In genomic region chr5:74063226-74063747, GRCm38 (mm10) we compare ENCODE assay signal across 17 mouse cellular contexts. TPM values are rescaled to one million over a fixed set of nuclear protein-coding genes. Genes with fewer than 3 reads are reported as not detected.
A peak's percentile ranks its signal among the peaks of the same experiment; 100 is the strongest.
DNase-seq lines count a peak whose midpoint lies in the region; ATAC-seq and TF ChIP-seq lines count a peak whose summit lies in the region.
"Had no signal": no experiment of that assay in that cellular context is flagged by ENCODE, and none has a peak within 500 bp of the region (broad histone marks: within the 10 kb centered on the region; RNA-seq: fewer than 3 reads in every experiment).

No protein-coding gene starts in this region.

- peaks cover 40% of the 10 kb centered on the region; the same call in 1 of the 2 replicates for H3K79me2 ChIP-seq in liver, adult 2 months (ENCODE audit: control insufficient read depth, insufficient read depth, low read length)

- no peak for TF ChIP-seq POLR2A in liver, adult 2 months (IDR thresholded peaks at IDR 0.05; ENCODE audit: extremely low read depth, insufficient read depth, low read length)
- no peak for TF ChIP-seq POLR2A in bone marrow, adult 2 months (IDR thresholded peaks at IDR 0.05; ENCODE audit: borderline replicate concordance, control insufficient read depth, low read depth, low read length)

- TF ChIP-seq CTCF in liver, adult 2 months (IDR thresholded peaks at IDR 0.05; ENCODE audit: low read depth, low read length) = no peak
- TF ChIP-seq CTCF in bone marrow, adult 2 months (IDR thresholded peaks at IDR 0.05; ENCODE audit: control insufficient read depth, insufficient read depth, low read length) = no peak
- TF ChIP-seq CTCF in liver, postnatal 0 days (IDR thresholded peaks at IDR 0.05; ENCODE audit: low read depth) = no peak

- H3K9ac ChIP-seq in liver, adult 2 months (ENCODE audit: low read depth, low read length) = no peak overlapping the region
- H3K9ac ChIP-seq in liver, postnatal 0 days (replicated peaks) = peak overlapping the region; percentile 57
- H3K9ac ChIP-seq: forebrain, embryonic 15.5 days had no signal

- TF ChIP-seq EP300 in liver, postnatal 0 days (IDR thresholded peaks at IDR 0.05; ENCODE audit: low read depth) = peak; percentile 89

- no peaks in the 10 kb centered on the region for H3K36me3 ChIP-seq in liver, adult 2 months (ENCODE audit: control insufficient read depth, insufficient read depth, low read length)
- H3K36me3 ChIP-seq in liver, postnatal 0 days (replicated peaks; ENCODE audit: insufficient read depth, low read length) = no peaks in the 10 kb centered on the region
- H3K36me3 ChIP-seq: forebrain, embryonic 15.5 days had no signal

- DNase-seq in liver, adult 2 months (ENCODE audit: extremely low read depth, low read depth, low spot score) = peak; percentile 40
- no peak for DNase-seq in liver
- no peak for DNase-seq in liver, postnatal 0 days
- DNase-seq in gastrocnemius, postnatal 36 days = no peak
- DNase-seq in left cerebral cortex, adult 9 months (ENCODE audit: low spot score in 2 of 2) = no peak
- DNase-seq in cerebellum, postnatal 4 days (ENCODE audit: low spot score in 2 of 2) = no peak
- DNase-seq: cerebellum, adult 18-20 months; gastrocnemius, adult 2 months; heart, adult 18-20 months; kidney, postnatal 14 days; lung, postnatal 14 days; midbrain, embryonic 14.5 days; thymus, postnatal 4 days had no signal

- H3K27ac ChIP-seq in liver, adult 2 months (replicated peaks; ENCODE audit: insufficient read depth, low read depth, low read length) = no peak overlapping the region
- peak overlapping the region; percentile 54 for H3K27ac ChIP-seq in bone marrow, adult 2 months (ENCODE audit: control insufficient read depth, insufficient read depth, low read depth, low read length, poor library complexity)
- H3K27ac ChIP-seq in liver, postnatal 0 days (ENCODE audit: low read depth) = peak overlapping the region; percentile 84
- H3K27ac ChIP-seq: forebrain, embryonic 15.5 days; gastrocnemius, adult 2 months had no signal

- 61% methylated on average over 5 of the region's 5 CpGs for WGBS in liver, adult 2 months
- 65% methylated on average over 5 of the region's 5 CpGs for WGBS in bone marrow, adult 2 months
- whole genome bisulfite sequencing in liver, postnatal 0 days (ENCODE audit: insufficient replicate concordance) = 60% methylated on average over 5 of the region's 5 CpGs

- intact Hi-C loops in gastrocnemius, postnatal 36 days (cut with DNase I) = no loop called here

- H3K4me3 ChIP-seq in liver, adult 2 months (ENCODE audit: insufficient read depth, low read depth, low read length) = no peak overlapping the region
- peak overlapping the region; percentile 61 for H3K4me3 ChIP-seq in bone marrow, adult 2 months (replicated peaks; ENCODE audit: control insufficient read depth, low read depth, low read length)
- H3K4me3 ChIP-seq in liver, postnatal 0 days (ENCODE audit: low read depth, low read length) = peak overlapping the region; percentile 91
- H3K4me3 ChIP-seq: forebrain, embryonic 15.5 days; gastrocnemius, adult 2 months had no signal

- no peaks in the 10 kb centered on the region for H3K9me3 ChIP-seq in liver, postnatal 0 days (ENCODE audit: low read length)
- H3K9me3 ChIP-seq: forebrain, embryonic 15.5 days had no signal

- peak overlapping the region; percentile 82 for H3K4me2 ChIP-seq in liver, postnatal 0 days (ENCODE audit: low read depth, low read length)
- H3K4me2 ChIP-seq: forebrain, embryonic 15.5 days had no signal

- ATAC-seq in erythroblast, adult 5-6 weeks (replicated peaks; ENCODE audit: low FRiP score, poor library complexity, severe bottlenecking) = 0 out of 2 replicates have a peak, but pooled peaks have one; percentile 21
- no peak for ATAC-seq in liver, postnatal 0 days
- ATAC-seq: activated CD4-positive, CD25-positive, alpha-beta regulatory T cell, adult 4 months; forebrain, embryonic 15.5 days had no signal

- H3K4me1 ChIP-seq in liver, adult 2 months (ENCODE audit: control insufficient read depth, insufficient read depth, low read length) = peaks cover 19% of the 10 kb centered on the region
- peaks cover 8% of the 10 kb centered on the region for H3K4me1 ChIP-seq in bone marrow, adult 2 months (ENCODE audit: control insufficient read depth, insufficient read depth, low read length)
- H3K4me1 ChIP-seq in liver, postnatal 0 days (ENCODE audit: insufficient read depth) = peaks cover 55% of the 10 kb centered on the region

- H3K27me3 ChIP-seq in liver, adult 2 months (ENCODE audit: control insufficient read depth, insufficient read depth, low read length) = no peaks in the 10 kb centered on the region
- no peaks in the 10 kb centered on the region for H3K27me3 ChIP-seq in liver, postnatal 0 days (ENCODE audit: insufficient read depth, low read length)
- H3K27me3 ChIP-seq: forebrain, embryonic 15.5 days had no signal

RNA-seq across cellular contexts. Expression of gene Usp46, which starts 4.9 kb away (rescaled TPM):
- total RNA-seq in liver, adult 2 months (2014; rRNA removed) = 5.4 and 5.8 TPM in 2 replicates
- polyA plus RNA-seq in liver, adult 2 months (2012; rRNA removed) = 3.0 and 3.8 TPM in 2 replicates
- polyA plus RNA-seq in bone marrow, adult 2 months (2011; ENCODE audit: insufficient read depth, insufficient read length, low replicate concordance, missing spikeins) = 17.6 and 17.8 TPM in 2 replicates
- 91.5 and 96.6 TPM in 2 replicates for total RNA-seq in erythroblast, adult 5-6 weeks (2015; ENCODE audit: low replicate concordance)
- 81.3 and 85.3 TPM in 2 replicates for total RNA-seq in erythroblast, adult 5-6 weeks (2017; ENCODE audit: low replicate concordance)
- polyA plus RNA-seq in liver, postnatal 0 days (2015; fragmentation: Nextera tagmentation; extraction: Ambion mirVana) = 10.1 and 12.6 TPM in 2 replicates
- 10 to 100 TPM in 1 of 2 experiments, 1 to 10 TPM in 1; 8.2 to 13.0 TPM for total RNA-seq in gastrocnemius, postnatal 36 days (2021)

Comparison
In these comparisons a context has a peak if more than half of its experiments do, and no peak if none do; other contexts are left out.
1. RNA of gene Usp46, which starts 4.9 kb away (total RNA-seq): 81.3 to 96.6 TPM in erythroblast, adult 5-6 weeks; 8.2 to 13.0 TPM in gastrocnemius, postnatal 36 days and 5.4 to 5.8 TPM in liver, adult 2 months; every median in the first group is over 4 times any median in the second.